Mouse (Mus musculus) embryo, embryonic 10.5 days (tissue): ENCODE results near the gene B4galnt3.

ENCODE experiments used
- DNase-seq: peaks from one replicate; pipeline ENCODE4 v3.0.0-alpha.2; 2015; ENCODE audit warnings: low spot score

The B4galnt3 gene

GRCm38 (mm10) chr6:120222669-120223068, 71.7 kb downstream of the B4galnt3 start:
- DNase-seq = peak; percentile 79

DNA sequence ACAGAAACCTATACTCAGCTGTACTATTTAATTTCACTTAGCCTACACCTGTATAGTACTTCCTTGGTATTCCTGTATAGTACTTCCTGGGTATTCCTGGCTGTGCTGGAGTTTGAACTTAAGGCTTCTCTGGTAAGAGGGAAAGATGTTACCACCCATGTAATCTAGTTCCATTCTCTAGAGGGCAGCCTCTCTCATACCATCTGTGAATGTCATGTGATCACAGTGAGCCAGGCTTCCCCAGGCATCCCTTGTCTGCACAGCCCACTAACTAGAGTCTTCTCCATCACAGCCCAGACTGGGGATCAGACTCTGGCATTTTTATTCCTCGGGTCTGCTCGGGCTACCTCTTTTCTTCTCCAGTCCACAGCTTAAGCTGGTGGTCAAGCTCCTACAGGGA, 75.1 kb downstream of the B4galnt3 start:
- DNase-seq = peak; percentile 16

DNA sequence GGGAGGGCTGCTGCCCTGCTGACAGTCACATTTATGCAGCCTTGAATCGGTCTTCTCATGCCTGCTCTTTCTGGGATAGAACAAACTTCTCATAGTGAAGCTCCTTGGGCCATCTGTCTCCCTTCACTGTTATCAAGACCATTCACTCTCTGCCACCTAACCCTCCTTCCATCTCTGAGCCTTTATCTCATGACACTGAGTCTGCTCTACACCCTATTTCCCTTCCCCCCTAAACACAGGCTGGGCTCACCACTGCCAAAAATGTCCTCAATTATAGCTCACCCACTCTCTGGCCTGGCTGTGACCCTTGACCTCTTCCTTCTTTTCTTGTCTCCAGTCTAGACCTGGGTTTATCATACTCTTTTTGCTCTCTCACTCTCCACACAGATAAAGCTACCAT, 77.7 kb downstream of the B4galnt3 start:
- DNase-seq = no peak

DNA sequence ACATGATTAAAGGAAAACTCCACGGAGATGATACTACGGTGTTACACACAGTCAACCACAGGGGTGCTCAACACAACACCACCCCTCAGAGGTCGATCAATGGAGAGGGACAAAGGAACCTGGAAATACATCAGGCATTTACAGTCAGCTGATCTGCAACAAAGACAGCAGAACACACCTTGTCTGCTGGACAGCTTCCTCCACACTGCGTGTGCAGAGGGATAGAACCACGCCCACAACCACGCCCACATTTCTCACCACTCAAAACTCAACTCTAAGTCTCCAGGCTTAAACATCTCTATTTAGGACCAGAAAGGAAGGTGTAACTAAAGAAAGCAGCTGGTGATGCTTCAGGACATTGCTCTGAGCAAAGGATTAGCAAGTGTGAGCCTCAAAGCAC, 82.8 kb downstream of the B4galnt3 start:
- no peak for DNase-seq

DNA sequence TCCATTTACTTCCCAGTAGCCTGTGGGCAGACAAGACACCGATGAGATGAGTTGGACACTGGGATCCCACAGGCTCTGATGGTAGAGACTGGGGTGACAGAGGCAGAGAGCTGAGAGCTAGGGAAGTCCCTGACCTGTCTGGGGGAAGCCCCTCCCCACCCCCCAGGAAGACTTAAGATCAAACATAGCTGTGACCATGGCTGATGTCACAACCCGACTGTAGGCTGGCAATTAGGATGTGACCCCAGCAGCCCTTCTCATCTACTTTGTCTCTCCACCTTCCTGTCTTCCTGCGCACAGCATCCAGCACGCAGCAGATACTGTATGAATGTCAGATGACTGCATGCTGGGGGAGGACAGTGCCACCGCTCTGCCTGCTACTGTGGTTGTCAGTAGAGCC, 87.8 kb downstream of the B4galnt3 start:
- no peak for DNase-seq

DNA sequence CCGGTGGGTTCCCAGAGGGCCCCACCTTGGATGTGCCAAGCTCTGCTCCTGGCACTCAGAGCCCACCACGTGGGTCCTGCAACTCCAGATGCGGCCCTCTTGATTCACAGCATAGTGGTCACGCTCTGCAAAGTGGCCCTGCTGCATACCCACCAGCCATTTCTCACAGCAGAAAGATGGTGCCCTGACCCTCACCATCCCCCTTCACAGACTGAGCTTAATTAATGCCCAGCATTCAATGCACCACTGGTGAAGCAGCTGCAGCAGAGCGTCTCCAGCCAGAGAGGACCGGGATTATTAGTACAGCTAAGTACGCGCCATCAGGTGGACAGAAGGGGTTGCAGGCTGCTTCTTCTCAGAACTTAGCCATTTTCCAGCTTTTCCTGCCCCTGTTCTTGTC, 92.0 kb downstream of the B4galnt3 start:
- DNase-seq = no peak

GRCm38 (mm10) chr6:120201956-120202355, 92.4 kb downstream of the B4galnt3 start:
- no peak for DNase-seq

GRCm38 (mm10) chr6:120199638-120200394, 94.5 kb downstream of the B4galnt3 start:
- DNase-seq = peak; percentile 72

GRCm38 (mm10) chr6:120197964-120198363, 96.4 kb downstream of the B4galnt3 start:
- peak; percentile 85 for DNase-seq

- DNase-seq = peak; percentile 72
Observed at GRCm38 (mm10) chr6:120196837-120197236, 97.5 kb downstream of the B4galnt3 start.

DNA sequence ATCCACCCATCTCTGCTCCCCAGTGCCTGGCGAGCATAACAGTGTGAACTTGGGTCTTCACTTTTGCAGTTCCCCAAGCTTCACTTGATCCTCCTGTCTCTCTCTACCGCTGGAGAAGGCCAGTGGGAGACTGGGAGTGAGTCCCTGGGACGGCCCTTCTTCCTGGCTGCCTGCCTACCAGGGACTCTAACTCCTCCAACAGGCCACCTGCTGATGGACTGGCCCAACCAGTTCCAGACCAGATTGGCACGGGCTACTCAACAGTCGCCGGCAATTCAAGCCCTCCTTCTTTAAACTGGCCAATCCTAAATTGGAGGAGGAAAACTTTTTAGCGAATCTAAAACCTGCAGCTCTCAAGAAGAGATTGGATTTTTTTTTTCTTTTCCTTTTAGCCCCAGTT, 99.4 kb downstream of the B4galnt3 start:
- no peak for DNase-seq

DNA sequence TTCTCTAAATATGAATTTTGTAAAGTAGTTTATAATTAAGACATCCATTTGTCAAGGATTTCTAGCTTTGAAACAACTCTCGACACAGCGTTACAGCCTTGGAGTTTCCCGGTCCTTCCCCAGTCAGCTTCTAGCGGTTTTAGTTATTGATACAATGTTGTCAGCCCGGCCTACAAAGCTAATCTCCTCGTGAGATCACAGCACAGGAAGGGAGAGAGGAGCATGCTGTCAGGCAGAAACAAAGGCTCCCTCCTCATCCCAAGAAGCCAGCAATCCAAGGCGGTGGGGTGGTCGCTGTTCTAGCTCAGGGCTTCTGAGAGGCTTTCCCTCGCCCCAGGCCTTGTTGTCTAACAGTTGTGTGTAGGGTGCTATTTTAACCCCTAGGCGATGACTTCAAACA, 100.1 kb downstream of the B4galnt3 start:
- DNase-seq = no peak

DNA sequence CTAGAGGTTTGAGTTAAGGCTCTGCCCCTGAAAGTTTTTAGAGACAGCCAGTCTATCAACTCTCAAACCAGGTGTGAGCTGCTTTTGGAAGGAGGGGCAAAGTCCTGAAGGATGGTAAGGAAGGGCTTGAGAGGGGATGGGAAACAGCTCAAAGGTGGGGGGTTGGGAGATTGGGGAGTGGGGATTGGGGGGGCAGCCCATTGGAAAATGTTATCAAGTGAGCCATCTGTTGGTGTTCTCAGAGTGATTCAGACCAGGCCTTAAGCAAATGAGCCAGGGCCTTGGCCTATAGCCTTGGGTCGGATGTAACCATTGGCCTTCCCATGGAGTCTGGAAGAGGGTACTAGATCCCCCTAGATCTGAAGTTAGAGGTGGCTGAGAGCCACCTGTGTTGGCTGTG, 100.6 kb downstream of the B4galnt3 start:
- no peak for DNase-seq

DNA sequence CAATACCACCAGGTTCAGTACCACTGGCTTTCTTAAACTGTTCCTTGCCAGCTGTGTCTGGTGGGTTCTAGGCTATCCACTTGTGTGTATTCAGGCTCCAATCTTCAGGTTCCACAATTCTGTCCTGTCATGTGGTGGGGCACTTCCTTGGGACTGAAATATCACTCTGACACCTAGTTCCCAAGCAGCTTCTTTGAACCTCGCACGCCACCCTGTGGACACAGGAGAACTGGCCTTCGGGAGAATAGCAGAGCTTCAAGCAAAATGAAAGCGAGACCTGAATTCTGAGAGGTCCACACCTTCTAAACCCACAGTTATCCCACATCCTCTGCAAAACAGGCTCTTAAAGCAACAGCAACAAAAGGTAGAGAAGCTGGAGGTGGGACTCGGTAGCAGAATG, 101.2 kb downstream of the B4galnt3 start:
- peak; percentile 87 for DNase-seq

GRCm38 (mm10) chr6:120192211-120192870, 102.0 kb downstream of the B4galnt3 start:
- DNase-seq = peak; percentile 72

GRCm38 (mm10) chr6:120191396-120192170, 102.8 kb downstream of the B4galnt3 start:
- no peak for DNase-seq

- DNase-seq = no peak
Observed at GRCm38 (mm10) chr6:120190912-120191311, 103.4 kb downstream of the B4galnt3 start.

- no peak for DNase-seq
Observed at GRCm38 (mm10) chr6:120190365-120190764, 104.0 kb downstream of the B4galnt3 start.

- DNase-seq = no peak
Observed at GRCm38 (mm10) chr6:120189287-120189686, 105.1 kb downstream of the B4galnt3 start.

DNA sequence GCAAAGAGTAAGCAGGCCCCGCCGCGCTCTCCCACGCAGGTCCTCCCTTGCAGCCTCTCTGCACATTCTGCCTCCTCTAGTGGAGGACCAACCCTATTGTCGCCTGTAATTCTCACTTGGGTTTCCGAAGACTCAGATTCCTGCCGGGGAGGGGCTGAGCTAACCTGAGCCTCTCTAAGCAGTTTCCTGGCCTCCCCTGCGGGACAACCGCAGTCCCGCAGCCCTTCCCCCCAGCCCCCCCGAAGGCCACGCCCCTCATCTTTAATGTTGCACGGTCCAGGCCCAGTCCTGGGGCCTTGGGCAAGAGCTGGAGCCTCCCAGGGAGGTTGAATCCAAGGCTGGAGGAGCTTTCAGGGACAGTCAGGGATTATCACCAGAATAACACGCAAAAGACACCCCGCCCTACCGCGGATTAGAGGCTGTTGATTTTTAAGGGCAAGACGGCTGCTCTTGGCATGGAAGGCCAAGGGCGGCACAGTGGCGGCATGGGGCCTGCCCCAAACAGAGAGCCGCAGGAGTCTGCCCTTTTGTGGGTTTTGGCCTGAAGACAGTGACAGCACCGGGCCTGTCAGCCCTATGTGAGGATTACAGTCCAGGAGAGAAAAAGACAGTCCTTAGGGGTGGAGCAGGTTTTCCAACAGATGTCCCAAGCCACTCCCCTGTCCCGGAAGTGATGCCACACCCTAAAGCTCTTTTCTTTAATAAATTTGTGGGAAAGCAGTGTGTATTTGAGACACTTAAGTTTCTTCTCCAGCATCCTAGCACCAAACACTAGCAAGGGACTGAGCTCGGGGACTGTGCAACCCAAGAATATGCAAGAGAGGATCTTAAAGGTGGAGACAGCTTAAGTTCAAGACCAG, 105.8 kb downstream of the B4galnt3 start:
- peak; percentile 47 for DNase-seq

DNA sequence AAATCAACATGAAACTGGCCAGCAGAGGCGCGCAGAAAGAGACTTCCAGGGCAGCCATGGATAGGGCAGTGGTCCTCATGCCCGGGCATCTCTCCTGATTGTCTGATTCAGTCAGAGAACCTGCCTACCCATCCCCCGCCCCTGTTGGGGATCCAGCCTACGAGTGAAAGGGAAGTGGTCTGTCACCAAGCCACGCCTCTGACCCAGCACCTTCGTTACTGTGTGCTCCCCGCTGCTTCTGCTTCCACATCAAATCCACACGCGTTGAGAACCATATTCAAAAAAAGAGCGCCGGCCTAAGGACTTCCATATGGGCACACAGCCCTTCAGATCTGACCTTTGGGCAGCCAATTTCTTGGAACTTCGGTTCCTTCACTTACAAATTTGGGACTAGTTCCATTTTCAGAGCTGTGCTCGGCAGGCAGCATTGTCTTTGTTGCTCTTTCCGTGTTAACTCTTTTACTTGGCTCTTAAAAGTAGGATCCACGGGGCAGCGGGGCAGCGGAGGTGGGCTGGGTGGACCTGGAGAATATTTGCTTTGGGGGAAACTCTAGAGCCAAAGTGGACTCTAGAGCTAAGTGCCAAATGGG, 106.7 kb downstream of the B4galnt3 start:
- DNase-seq = peak; percentile 68

GRCm38 (mm10) chr6:120186594-120186993, 107.8 kb downstream of the B4galnt3 start:
- no peak for DNase-seq
